Mouse (Mus musculus): ENCODE results near the gene Nfkbil1.

DNA sequence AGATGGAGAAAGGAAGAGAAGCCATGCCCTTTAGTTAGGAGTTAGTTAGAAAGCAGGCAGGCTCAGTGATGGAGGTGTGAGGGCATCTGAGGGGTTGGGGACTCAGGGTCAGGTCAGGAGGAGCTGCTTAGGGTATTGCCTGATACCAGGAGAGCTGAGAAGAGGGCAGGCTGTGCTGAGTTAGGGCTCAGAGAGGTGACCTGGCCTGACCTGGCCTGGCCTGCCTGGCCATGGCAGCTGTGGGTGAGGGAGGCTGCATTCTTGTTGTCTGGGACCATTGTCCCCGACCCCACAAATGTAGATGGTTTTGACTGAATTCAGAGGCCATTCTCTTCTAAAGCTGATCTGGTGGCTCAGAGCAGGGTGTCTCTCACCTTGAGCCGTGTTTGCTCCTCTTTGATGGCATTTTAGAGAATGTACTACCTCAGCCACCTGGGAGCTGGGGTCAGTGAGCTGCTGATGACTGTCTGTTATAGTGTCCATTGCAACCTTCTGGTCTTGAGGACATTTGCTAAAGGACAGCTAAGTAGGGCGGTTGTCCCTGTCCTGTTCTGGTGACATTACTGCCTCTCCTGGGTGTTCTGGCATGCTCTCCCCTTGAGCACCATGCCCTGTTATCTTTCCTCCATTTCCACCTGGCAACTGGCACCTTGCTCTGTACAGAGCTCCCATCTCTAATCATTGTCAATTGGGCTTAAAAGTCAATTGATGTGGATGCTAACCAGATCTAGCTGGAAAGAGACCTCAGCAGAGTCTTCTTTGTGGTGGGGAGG is 14.9 kb upstream of the Nfkbil1 start:
- no peak for TF ChIP-seq CTCF (IDR thresholded peaks at IDR 0.05; ENCODE audit: low read depth)
- TF ChIP-seq EP300 (IDR thresholded peaks at IDR 0.05; ENCODE audit: low read depth): no peak
